Mouse (Mus musculus) embryonic facial prominence, embryonic 12.5 days (tissue): ENCODE measurements around the gene Clk1. TPM values are rescaled to one million over a fixed set of nuclear protein-coding genes. Genes with fewer than 3 reads are reported as not detected.

Experiments used
- ATAC-seq: fragments of 200-750 bp; cut with Nextera tagmentation; 2 replicates; pipeline ENCODE4 v1.8.0; 2017; ENCODE audit not compliant: insufficient number of reproducible peaks, insufficient read depth, low FRiP score, low TSS enrichment
- H3K27ac ChIP-seq: fragments of 300-500 bp; sonication (generic); 2 replicates; pipeline ENCODE4 v1.5.1; 2016; ENCODE audit warnings: mild to moderate bottlenecking
- H3K27me3 ChIP-seq: fragments of 300-500 bp; sonication (generic); 2 replicates; pipeline ENCODE4 v1.6.1; 2016; ENCODE audit warnings: mild to moderate bottlenecking, moderate library complexity
- H3K36me3 ChIP-seq: fragments of 300-500 bp; sonication (generic); 2 replicates; pipeline ENCODE4 v1.6.1; 2016; ENCODE audit warnings: mild to moderate bottlenecking
- H3K4me1 ChIP-seq: fragments of 300-500 bp; sonication (generic); 2 replicates; pipeline ENCODE4 v1.6.1; 2016
- H3K4me2 ChIP-seq: fragments of 300-500 bp; sonication (generic); replicated peaks from 2 replicates; pipeline ENCODE4 v1.6.1; 2016; ENCODE audit warnings: mild to moderate bottlenecking, moderate library complexity
- H3K4me3 ChIP-seq: fragments of 300-500 bp; sonication (generic); 2 replicates; pipeline ENCODE4 v1.5.1; 2016; ENCODE audit warnings: mild to moderate bottlenecking
- H3K9ac ChIP-seq: fragments of 300-500 bp; sonication (generic); 2 replicates; pipeline ENCODE4 v1.6.1; 2016; ENCODE audit warnings: mild to moderate bottlenecking, moderate library complexity
- H3K9me3 ChIP-seq: fragments of 300-500 bp; sonication (generic); 2 replicates; pipeline ENCODE4 v1.6.1; 2016; ENCODE audit warnings: mild to moderate bottlenecking, moderate library complexity
- WGBS: fragments of 180-500 bp; shearing (Covaris S2); methylation state at CpG from one replicate; pipeline ENCODE4 v1.1.7; 2016; 5-methylcytosine and 5-hydroxymethylcytosine counted together
- polyA plus RNA-seq: library from polyadenylated mRNA; unstranded; fragments of >200 nt; fragmentation: Nextera tagmentation; extraction: Ambion mirVana; gene quantifications from 2 replicates; pipeline ENCODE4 v1.2.1, GENCODE M21; 2016

Clk1 gene
- polyA plus RNA-seq, 1 experiment from 2014 or later: 233 TPM

- WGBS: 91% methylated on average over 5 of the region's 5 CpGs
- no peaks in the 10 kb centered on the region for H3K27me3 ChIP-seq
- no peaks in the 10 kb centered on the region for H3K9me3 ChIP-seq
- no peak overlapping the region for H3K4me3 ChIP-seq
- H3K9ac ChIP-seq: no peak overlapping the region
- no peak for ATAC-seq
- H3K4me1 ChIP-seq: no peaks in the 10 kb centered on the region
- H3K27ac ChIP-seq: no peak overlapping the region
- no peak overlapping the region for H3K4me2 ChIP-seq
- H3K36me3 ChIP-seq: peaks cover 65% of the 10 kb centered on the region
Measured at GRCm38 (mm10) chr1:58403745-58404144, 20.1 kb downstream of the Clk1 start.

- 93% methylated on average over 6 of the region's 6 CpGs for WGBS
- peaks cover 80% of the 10 kb centered on the region for H3K36me3 ChIP-seq
- H3K9me3 ChIP-seq: no peaks in the 10 kb centered on the region
Measured at GRCm38 (mm10) chr1:58401396-58401795, 22.5 kb downstream of the Clk1 start.

GRCm38 (mm10) chr1:58397731-58398130 is 26.1 kb downstream of the Clk1 start:
- Histone ChIP-seq H3K9ac (no peak overlapping the region), H3K27me3 (no peaks in the 10 kb centered on the region), H3K9me3 (no peaks in the 10 kb centered on the region), H3K36me3 (peaks cover 71% of the 10 kb centered on the region), H3K4me2 (no peak overlapping the region), H3K4me3 (no peak overlapping the region), H3K4me1 (no peaks in the 10 kb centered on the region; the same call in 1 of the 2 replicates), H3K27ac (no peak overlapping the region)
- ATAC-seq: no peak
- WGBS: 97% methylated on average over 6 of the region's 6 CpGs

More at GRCm38 (mm10) chr1:58401396-58401795, 22.5 kb downstream of the Clk1 start:
- Histone ChIP-seq H3K9ac (no peak overlapping the region), H3K4me1 (no peaks in the 10 kb centered on the region), H3K4me3 (no peak overlapping the region), H3K27ac (no peak overlapping the region), H3K27me3 (no peaks in the 10 kb centered on the region), H3K4me2 (no peak overlapping the region)
- no peak for ATAC-seq

GRCm38 (mm10) chr1:58396179-58396578 is 27.7 kb downstream of the Clk1 start:
- peaks cover 8% of the 10 kb centered on the region for H3K4me1 ChIP-seq

GRCm38 (mm10) chr1:58395341-58395740 is 28.5 kb downstream of the Clk1 start:
- Histone ChIP-seq H3K4me1 (peaks cover 11% of the 10 kb centered on the region), H3K9ac (no peak overlapping the region), H3K27ac (no peak overlapping the region), H3K27me3 (no peaks in the 10 kb centered on the region), H3K36me3 (peaks cover 49% of the 10 kb centered on the region), H3K9me3 (no peaks in the 10 kb centered on the region), H3K4me3 (no peak overlapping the region), H3K4me2 (no peak overlapping the region)
- WGBS: 87% methylated on average over 3 of the region's 3 CpGs
- no peak for ATAC-seq

More at GRCm38 (mm10) chr1:58396179-58396578, 27.7 kb downstream of the Clk1 start:
- Histone ChIP-seq H3K4me2 (no peak overlapping the region), H3K9ac (no peak overlapping the region), H3K27me3 (no peaks in the 10 kb centered on the region), H3K27ac (no peak overlapping the region), H3K36me3 (peaks cover 57% of the 10 kb centered on the region), H3K4me3 (no peak overlapping the region), H3K9me3 (no peaks in the 10 kb centered on the region)
- WGBS: 97% methylated on average over 1 of the region's 1 CpGs
- no peak for ATAC-seq

GRCm38 (mm10) chr1:58393284-58394195 is 30.3 kb downstream of the Clk1 start:
- Histone ChIP-seq H3K4me2 (peak overlapping the region; percentile 79), H3K4me1 (peaks cover 11% of the 10 kb centered on the region), H3K36me3 (peaks cover 34% of the 10 kb centered on the region), H3K27ac (peak overlapping the region; percentile 98), H3K4me3 (peak overlapping the region; percentile 98), H3K9ac (peak overlapping the region; percentile 99), H3K9me3 (no peaks in the 10 kb centered on the region), H3K27me3 (no peaks in the 10 kb centered on the region)
- peak; percentile 61 for ATAC-seq
- WGBS: 1% methylated on average over 52 of the region's 90 CpGs

GRCm38 (mm10) chr1:58392652-58393283 is 31.1 kb downstream of the Clk1 start, which contains the start of gene Bzw1:
Gene Bzw1 (plus strand): TSS chr1:58392898.
- Histone ChIP-seq H3K4me1 (peaks cover 11% of the 10 kb centered on the region), H3K27ac (peak within 1 kb of the TSS; percentile 98), H3K27me3 (no peaks in the 10 kb centered on the region), H3K9me3 (no peaks in the 10 kb centered on the region), H3K36me3 (peaks cover 26% of the 10 kb centered on the region), H3K4me2 (peak within 1 kb of the TSS; percentile 79), H3K9ac (peak within 1 kb of the TSS; percentile 99), H3K4me3 (peak within 1 kb of the TSS; percentile 98)
- ATAC-seq: peak; percentile 96
- WGBS: under 1% methylated on average over 54 of the region's 61 CpGs

GRCm38 (mm10) chr1:58392268-58392651 is 31.6 kb downstream of the Clk1 start:
- H3K4me2 ChIP-seq: peak overlapping the region; percentile 79
- H3K4me3 ChIP-seq: peak overlapping the region; percentile 98
- H3K9ac ChIP-seq: peak overlapping the region; percentile 99
- peak overlapping the region; percentile 98 for H3K27ac ChIP-seq
- H3K4me1 ChIP-seq: peaks cover 11% of the 10 kb centered on the region
- H3K27me3 ChIP-seq: no peaks in the 10 kb centered on the region
- no peaks in the 10 kb centered on the region for H3K9me3 ChIP-seq
- WGBS: under 1% methylated on average over 16 of the region's 16 CpGs
- peaks cover 23% of the 10 kb centered on the region for H3K36me3 ChIP-seq
- ATAC-seq: no peak

GRCm38 (mm10) chr1:58391421-58392267 is 32.2 kb downstream of the Clk1 start:
- Histone ChIP-seq H3K4me1 (peaks cover 11% of the 10 kb centered on the region), H3K4me3 (peak overlapping the region; percentile 98), H3K27me3 (no peaks in the 10 kb centered on the region), H3K9me3 (no peaks in the 10 kb centered on the region), H3K4me2 (peak overlapping the region; percentile 79), H3K36me3 (peaks cover 18% of the 10 kb centered on the region), H3K27ac (peak overlapping the region; percentile 98), H3K9ac (peak overlapping the region; percentile 99)
- ATAC-seq: no peak
- WGBS: 43% methylated on average over 19 of the region's 19 CpGs

GRCm38 (mm10) chr1:58382586-58383281 is 41.1 kb downstream of the Clk1 start:
- no peak overlapping the region for H3K27ac ChIP-seq
- no peaks in the 10 kb centered on the region for H3K27me3 ChIP-seq
- H3K4me3 ChIP-seq: no peak overlapping the region
- whole genome bisulfite sequencing: 74% methylated on average over 5 of the region's 5 CpGs
- no peak for ATAC-seq
- H3K4me1 ChIP-seq: no peaks in the 10 kb centered on the region
- H3K9ac ChIP-seq: no peak overlapping the region
- no peaks in the 10 kb centered on the region for H3K36me3 ChIP-seq
- no peaks in the 10 kb centered on the region for H3K9me3 ChIP-seq
- H3K4me2 ChIP-seq: no peak overlapping the region
